Mouse (Mus musculus) lung, postnatal 4 days (tissue): Measurements from ENCODE around the gene Zfp839.
A peak's percentile ranks its signal among the peaks of the same experiment; 100 is the strongest.

Experiments used
- DNase-seq, 2 experiments: peaks; one replicate each; pipeline ENCODE4 v3.0.0; 2021

Gene Zfp839

DNA sequence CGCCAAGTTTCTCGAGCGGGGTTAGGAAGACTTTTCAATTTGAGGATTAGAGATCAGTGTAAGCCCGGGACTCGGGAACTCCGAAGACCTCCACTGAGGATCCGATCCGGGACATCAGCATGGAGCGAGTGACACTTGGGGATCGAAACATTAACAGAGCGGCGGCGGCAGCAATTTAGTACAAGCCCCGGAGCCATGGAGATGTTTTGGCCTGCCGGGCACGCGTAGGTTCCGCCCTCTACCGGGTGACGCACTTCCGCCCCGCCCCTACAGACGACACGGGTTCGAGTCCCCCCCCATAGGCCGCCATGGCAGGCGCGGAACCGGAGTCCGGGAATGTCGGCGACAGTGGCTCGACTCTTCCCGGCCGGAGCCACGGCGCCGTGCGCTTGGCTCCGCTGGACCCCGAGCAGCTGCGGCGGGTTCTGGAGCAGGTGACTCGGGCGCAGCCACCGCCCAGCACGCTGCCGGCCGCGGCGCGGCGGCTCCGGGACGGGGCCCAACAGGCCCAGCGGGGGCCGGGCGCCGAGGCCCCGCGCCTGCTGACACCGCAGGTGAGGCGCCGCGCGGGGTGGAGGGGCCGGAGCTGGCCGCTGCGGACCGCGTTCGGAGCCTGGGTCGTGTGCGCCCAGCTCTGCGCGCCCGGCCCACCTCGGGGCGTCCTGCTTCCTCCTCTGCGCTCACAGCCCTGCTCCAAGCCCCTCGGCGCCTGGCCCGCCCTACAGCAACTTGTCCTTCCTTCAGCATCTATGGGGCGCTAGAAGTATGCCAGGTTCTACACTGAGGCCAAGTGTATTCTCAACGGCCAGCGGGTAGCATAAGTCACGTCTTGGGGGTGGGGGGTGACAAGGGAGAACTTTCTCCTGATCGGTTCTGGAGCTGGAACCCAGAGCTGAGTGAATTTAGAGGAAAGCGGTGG is at the start of gene Zfp839:
Gene Zfp839 (plus strand): TSS at position 244 of the 919 bp plus-strand sequence.
- peak; percentile 88 for DNase-seq

DNA sequence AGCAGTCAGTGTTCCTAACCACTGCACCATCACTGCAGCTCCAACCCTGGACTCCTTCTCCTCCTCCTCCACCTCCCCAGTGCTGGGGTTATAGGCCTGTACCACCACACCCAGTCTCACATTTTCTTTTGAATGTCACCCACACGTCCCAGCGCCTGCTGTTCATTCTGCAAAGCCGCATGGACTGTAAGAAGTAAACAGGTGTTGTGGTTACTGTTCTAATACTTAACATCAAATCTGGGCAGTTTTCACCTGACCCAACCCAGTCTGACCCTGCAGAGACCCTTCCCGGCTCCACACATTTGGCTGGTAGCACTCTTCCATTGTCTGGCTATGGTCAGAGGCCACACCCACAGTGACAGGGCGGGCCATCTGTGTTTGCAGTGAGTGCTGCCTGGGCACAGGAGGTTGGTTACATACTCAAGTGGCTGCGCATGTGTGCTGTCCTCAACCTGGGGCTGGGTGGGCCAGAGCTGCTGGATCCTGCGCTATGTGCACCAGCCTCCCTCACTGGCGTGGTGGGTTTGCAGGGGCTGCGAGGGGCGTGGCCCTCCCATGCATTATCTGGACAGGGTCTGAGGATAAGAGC is 48.1 kb upstream of the Zfp839 start:
- DNase-seq, result no peak

DNA sequence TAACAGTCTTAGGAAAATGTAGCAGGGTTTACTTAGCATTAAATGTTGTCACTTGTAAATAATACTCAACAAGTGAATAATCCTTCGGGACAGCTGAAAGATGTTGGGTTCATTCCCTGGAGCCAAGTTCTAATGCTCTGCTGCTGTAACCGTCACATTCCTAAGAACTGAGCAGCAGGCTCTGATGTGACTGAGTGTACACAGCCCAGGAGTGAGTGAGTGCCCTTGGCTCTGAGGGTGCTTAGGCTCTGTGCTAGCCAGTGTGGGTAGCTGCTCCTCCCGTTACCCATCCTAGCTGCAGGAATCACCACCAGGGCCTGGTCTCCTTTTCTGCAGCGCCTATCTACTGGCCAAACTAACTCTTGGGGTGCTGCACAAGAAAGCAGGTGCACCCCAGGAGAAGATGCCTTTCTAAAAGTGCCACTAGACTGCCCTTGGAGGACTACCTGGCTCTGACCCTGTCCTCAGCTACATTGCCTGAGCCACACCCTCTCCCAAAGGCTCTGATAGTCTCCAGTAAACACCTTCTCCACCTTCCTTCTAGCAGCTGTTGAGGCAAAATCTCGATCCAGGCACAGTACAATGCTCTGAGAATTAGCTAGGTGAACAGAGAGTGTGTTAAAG is 47.3 kb upstream of the Zfp839 start:
- no peak for DNase-seq

DNA sequence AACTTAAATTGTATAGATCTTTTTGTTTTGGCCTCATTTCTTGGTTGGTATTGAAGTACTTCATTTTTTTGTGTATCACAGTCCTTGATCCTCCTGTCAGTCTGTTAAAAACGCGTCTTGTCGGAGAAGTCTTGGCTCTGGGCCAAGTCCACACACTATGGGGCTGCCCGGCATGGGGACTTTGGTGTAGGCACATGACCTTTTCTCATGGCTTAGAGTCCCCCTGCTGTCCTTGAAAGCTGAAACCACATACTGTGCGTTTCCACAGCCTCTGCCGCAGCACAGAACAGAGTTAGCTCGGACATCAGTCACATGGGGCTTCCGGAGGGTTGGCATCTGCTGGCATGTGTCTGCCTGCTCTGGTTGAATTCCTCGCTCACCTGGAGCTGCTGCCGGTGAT is 45.8 kb upstream of the Zfp839 start:
- peak in 1 of 2 experiments; percentile 49 for DNase-seq

DNA sequence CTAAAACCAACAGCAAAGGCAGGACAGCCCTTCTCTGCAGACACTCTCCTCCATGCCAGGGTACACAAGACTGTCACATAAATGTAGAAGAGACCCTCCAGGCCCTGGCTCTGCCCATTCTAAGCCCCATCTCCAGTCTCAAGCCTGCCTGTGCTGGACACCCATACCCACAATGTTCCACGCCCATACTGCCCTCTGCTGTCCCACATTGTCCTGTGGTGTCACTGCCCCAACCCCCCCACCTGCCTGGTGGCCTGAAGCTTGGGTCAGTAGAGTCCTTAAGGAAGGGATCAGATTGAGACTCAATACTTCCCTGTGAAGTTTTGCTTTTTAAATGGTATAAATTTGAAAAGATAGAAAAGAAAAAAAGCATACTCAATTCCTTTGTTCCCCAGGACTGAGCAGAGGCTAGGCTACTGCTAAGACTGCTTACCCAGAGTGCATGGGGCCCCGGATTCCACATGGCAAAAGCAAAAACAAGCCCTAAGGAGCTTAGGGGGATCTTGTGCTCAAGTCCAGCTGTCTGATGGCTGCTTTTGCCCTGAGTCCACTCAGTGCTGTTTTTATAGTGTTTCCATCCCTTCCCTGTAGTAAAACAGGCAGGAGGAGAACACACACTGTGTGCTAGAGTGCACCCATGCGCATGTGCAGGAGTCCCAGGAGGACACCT is 43.6 kb upstream of the Zfp839 start:
- peak in 1 of 2 experiments; percentile 42 for DNase-seq

DNA sequence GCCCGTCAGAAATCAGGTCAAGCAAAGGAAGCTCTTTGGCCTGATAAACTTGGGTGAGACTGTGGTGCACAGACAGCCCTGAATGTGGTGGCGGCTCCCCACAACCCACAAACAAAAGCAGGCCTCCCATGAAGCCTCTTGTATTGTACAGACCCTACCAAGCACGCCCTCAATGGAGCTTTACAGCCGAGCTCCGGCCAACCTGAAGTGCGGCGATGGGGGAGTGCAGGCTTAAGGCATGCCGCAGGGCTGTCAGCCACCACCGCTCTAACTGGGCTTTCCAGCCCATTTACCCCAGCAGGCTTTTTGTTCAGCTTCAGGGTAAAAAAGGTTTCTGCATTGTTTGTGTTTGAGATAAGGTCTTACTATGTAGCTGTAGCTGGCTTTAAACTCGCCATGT is 41.6 kb upstream of the Zfp839 start:
- no peak for DNase-seq

DNA sequence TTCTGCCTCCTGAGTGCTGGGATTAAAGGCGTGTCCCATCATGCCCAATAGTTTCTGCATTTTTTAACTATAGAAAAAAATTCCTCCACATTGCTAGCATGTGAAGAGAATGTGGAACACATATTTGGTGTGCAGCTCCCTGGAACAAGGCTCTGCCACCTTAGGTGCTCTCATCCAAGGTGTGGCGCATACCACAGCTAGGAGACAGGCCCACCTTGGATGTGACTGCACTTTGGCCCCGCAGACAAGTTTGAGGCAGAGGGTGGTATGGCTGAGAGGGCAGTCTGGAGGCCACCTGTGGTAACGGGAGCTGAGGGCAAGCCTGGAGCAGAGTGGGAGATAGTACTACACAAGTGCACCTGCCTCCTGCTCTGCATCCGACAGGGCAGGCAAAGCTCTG is 41.2 kb upstream of the Zfp839 start:
- peak in 1 of 2 experiments; percentile 61 for DNase-seq

DNA sequence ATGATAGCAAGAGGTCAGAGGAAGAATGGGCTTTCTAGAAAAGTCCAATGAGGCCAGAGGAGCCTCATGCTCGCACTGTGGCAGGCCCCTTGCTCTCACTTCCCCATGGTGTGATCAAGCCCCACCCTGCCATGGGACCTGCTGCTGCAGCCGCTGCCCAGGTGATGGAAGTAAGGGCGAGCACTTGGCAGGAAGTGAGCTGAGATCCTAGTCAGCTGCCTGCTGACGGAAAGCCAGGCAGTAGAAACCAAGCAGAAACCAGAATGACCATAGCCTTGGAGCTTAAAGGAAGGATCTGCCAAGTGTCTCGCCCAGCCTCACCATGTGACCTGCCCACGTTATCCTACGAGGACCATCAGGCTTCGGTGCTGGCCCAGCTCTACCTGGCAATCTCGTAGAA is 36.9 kb upstream of the Zfp839 start:
- DNase-seq, result no peak

DNA sequence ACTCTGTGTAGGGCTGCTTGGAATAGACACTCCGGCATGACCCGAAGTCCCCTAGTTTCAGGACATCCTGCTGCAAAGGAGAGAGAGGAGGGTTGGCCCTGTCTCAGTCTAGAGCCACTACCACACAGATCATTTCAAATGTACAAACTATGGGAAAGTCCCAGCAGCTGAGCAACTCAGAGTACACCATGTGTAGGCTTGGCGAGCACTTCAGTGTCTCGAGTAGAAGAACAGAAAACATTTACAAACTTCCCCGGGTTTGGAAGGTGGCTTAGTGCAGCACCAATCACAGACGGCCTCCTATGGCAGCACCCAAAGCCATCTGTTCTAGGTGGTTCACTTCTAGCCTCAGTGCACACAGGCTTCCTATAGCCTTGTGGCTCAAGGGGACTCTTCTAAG is 36.4 kb upstream of the Zfp839 start:
- no peak for DNase-seq

DNA sequence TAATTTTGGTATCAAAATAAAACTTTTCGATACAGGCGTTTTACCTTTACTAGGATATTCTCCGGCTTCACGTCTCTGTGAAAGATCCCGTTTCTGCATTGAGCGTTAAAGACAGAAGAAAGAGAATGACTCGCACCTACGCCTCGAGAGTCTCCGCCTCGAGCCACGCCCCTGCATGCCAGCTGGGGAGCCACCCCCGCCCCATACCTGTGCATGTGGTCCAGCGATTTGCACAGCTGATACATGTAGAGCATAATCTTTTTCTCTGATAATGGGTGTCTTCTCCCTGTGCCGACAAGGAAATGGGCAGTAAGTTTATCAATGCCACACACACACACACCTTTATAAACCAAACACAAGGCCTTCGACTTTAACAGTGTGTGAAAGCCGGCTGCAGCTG is 35.1 kb upstream of the Zfp839 start:
- DNase-seq, result no peak

DNA sequence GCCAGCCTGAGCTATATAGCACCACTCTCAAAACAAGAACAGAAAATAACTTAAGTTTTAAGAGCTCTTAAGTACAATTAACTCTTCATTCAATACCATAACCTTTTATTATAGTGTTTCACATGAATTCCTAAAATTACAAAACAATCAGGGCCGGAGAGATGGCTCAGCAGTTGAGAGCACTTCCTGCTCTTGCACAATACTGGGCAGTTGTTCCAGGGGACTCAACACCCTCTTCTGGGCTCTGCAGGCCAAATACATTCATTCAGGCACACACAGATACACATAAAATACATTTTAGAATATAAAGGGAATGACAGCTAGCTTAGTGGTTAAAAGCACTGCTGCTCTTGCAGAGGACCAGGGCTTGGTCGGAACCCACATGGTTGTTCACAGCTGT is 33.2 kb upstream of the Zfp839 start:
- DNase-seq, result no peak

DNA sequence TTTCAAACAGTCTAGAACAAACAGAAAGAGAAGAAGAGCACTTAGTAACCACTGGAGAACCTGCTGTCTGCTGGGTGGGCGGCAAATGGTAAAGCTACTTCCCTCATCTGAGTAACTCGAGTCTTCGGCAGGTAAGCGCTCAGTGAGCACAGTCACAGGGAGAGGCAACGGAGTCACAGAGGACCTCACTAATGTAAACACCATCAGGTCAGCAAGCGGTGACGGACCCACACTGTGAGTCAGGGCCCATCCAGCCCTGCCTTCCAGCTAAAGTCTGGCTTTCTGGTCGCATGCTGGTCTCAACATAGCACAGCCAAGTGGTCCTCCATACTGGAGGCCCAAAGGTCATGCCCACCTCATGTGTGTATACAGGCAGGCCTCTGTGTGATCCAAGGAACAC is 30.7 kb upstream of the Zfp839 start:
- DNase-seq, result no peak

DNA sequence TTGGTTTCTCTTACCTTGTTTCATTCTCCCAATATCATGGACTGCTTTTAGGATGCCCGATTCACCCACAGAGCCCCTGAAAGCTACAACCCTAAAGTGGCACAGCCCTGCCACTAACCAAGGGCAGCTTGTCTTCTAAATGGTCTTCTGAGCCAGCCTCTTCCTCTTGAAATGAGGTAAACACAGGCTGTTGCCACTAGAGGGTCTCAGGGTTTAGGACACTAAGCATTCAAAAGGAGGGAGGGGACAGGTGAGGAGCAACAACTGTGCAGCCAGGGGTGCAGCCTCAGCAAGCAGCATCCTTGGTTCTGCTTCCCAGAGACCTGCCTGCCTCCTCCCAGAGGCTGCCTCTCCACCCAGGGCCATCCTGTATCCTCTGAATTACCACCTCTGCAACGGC is 28.3 kb upstream of the Zfp839 start:
- DNase-seq, result no peak

DNA sequence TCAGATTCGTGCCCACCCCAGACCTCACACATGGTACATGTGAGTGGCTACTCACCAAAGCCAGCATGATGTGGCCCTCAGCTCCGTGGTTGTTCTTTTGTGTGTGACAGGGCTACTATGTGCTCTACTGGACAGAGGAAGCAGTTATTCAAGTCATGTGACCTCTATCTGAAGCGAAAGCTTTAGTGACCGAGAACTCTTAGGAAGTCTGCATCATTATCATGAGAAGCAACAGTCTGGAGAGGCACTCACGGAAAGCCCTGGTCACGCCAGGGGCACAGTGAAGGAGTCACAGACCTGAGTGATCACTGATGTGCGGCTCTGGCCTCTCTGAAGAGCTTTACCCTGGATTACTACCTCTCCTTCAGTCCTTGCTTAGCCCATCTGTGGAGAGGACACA is 27.7 kb upstream of the Zfp839 start:
- DNase-seq, result no peak

DNA sequence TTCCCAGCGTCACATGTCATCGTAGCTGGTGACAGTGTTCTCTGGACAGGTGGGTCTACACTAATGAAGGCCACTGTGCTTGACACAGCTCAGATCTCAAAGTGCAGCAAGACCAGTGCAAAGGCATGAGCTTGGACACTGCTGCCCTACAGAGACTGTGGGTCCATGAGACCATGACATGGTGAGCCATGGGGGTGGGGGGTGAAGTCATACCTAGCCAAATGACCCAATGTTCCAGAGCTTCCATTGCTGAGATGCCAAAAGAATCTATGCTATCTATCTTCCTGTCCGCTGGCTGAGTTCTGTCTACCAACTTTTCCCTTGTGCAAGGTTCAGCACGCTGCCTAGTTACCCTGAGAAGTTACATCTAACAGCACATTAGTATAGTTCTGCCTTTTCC is 21.1 kb upstream of the Zfp839 start:
- no peak for DNase-seq

DNA sequence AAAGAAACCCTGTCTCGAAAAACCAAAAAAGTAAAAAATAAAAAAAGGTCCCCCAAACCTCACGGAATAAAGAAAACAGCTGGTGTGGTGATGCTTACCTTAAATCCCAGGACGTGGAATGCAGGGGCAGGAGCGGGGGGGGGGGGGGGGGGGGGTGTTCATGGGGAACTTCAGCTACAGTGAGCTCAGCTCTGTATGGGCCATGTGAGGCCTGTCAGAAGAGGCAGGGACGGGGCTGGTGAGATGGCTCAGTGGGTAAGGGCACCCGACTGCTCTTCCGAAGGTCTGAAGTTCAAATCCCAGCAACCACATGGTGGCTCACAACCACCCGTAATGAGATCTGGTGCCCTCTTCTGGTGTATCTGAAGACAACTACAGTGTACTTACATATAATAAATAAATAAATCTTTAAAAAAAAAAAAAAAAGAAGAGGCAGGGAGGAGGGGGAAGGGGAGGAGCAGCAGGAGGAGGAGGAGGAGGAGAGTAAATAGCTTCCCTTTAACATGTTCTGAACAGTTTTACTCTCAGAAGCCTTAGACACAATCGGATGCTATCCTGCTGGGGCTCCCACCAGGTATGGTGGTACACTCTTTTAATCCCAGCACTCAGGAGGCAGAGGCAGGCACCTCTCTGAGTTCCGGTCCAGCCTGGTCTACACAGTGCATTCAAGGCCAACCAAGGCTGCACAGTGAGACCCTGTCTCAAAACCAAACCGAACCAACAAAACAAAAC is 19.6 kb upstream of the Zfp839 start:
- no peak for DNase-seq

DNA sequence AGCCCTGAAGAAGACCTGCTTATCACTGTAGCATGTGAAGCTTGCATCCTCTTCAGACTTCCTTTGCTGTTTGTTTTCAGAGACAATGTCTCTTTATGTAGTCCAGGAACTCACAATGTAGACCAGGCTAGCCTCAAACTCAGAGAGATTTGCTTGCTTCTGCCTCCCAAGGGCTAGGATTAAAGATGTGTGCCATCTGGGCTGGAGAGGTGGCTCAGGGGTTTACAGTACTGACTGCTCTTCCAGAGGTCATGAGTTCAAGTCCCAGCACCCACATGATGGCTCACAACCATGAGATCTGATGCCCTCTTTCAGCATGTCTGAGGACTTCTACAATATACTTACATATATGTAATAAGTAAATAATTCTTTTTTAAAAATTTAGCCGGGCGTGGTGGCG is 14.9 kb upstream of the Zfp839 start:
- no peak for DNase-seq

DNA sequence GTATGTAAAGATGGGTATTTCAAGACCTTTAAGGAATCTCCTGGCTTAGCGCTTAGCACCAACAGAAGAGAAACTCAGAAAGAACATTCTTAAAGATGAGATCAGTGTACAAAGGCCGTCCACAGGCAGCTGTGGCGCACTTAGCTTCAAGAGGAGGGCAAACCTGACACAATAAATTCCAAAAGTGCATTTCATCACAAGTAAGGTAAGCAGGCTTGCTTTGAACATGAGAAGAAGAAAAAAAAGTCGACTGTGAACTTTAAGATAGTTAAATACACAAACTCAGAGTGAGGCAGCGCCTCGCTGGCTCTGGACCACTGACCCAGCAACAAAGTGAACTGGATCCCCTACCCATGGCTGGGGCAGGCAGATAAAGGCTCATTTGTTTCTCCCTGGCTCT is 13.3 kb upstream of the Zfp839 start:
- DNase-seq, result no peak

DNA sequence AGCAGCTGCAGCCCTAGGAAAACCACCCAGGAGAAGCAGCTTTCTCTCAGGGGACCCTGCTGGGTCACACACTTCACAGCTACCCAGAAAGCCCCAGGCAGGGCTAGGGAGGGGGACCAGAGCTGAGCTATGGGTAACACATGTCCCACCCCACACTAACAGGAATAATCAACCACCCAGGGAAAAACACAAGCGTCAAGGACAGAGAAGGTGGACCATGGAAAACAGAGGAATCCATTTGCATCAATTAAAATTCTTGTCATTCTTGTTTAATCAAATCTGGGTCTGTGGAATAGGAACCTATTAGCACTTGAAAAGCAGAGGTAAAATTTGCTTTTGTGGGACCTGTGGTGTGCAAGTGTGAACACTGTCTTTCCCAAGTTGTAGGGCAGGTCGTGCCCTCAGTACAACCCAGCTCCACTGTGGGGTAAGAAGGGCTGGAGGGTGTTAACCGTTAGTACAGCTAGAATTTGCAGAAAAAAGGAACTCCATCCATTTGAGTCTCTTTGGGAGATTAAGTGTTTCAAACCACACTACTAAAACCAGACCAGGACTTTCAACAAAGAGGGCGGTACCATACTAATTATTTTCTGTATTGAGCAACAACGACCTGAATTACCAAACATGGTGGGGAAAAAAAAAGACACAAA is 12.7 kb upstream of the Zfp839 start:
- DNase-seq, result no peak

DNA sequence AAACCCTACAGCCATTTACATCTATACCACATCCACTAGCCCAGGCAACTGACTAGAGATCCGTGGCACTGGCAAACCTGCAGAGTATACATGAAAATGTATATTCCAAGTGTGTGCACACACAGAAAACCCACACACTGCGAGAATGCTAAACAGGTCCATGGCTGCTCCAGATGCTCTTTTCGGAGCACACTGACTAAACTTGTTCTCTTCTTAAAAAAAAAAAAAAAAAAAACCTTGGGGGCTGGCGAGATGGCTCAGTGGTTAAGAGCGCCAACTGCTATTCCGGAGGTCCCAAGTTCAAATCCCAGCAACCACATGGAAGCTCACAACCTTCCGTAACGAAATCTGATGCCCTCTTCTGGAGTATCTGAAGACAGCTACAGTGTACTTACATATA is 12.2 kb upstream of the Zfp839 start:
- no peak for DNase-seq

DNA sequence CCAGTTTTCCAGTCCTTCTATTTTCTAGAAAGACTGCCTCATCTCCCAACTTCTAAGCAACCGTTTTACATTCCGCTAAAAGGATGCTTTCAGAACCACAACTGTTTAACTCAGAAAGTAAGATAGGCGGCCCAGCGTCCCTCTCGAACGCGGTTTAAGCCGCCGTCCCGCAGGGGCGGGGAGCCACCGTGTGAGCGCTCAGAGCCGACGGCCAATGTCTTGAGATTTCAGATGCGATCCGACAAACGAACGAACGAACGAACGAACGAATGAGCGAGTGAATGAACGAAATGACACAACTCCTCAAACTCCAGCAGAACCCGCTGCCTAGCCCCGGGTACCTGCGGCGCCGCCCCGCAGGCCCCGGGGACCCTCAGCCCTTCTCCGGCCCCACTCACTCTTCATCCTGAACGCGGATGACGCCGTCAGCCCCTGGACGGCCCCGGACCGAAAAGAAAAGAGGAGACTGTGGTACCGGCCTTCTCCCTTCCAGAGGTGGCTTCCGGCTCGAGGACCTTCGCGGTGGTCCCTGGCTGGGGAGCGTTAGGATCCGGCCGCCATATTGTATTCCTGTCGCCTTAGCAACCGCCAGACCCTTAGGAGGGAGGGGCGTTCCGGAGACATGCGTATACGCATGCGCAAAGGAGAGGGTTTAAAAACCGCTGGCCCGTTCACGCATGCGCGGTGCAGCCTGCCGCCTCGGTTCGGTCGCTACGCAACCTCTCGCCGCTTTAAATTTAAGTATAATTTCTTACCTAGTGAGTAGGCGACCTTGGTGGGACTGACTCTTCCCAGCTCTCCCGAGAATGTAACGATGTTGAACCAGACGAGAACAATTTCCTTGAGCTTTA is 9.5 kb upstream of the Zfp839 start, which contains the start of gene Mok:
Gene Mok (minus strand): TSS at position 592 of the 851 bp plus-strand sequence.
- peak; percentile 95 to 98 for DNase-seq
